Mouse (Mus musculus) gastrocnemius, postnatal 4 days (tissue): ENCODE data around the gene Zfp629. TPM values are rescaled to one million over a fixed set of nuclear protein-coding genes. Genes with fewer than 3 reads are reported as not detected.
"Not testable (repeated sequence)": the region's sequence is repeated elsewhere in the genome, so short reads cannot be mapped to it uniquely, and the experiment has no call there.

Source experiments
- DNase-seq, 2 experiments: peaks; one replicate each; pipeline ENCODE4 v3.0.0; 2021 to 2022; ENCODE audit warnings: low spot score in 2 of 2, mixed read lengths in 2 of 2
- long read RNA-seq, 2 experiments: library from polyadenylated mRNA; stranded (forward); transcript quantifications; one replicate each; pipeline ENCODE4 v2.0.0; 2021
- total RNA-seq, 2 experiments: library from RNA; stranded (reverse); gene quantifications; 2 replicates each; pipeline ENCODE4 v1.2.3; 2021

Gene Zfp629
- 10 to 100 TPM; 13.1 to 13.5 TPM for total RNA-seq
- long read RNA-seq, experiment 1, full-length matches to known transcripts = 3 of 8 reads
- long read RNA-seq, experiment 1, partial matches to known transcripts = 0 of 8 reads
- long read RNA-seq, experiment 1, other reads (novel, unspliced or antisense) = 5 of 8 reads
- long read RNA-seq, experiment 2, full-length matches to known transcripts = 3 of 7 reads
- long read RNA-seq, experiment 2, partial matches to known transcripts = 0 of 7 reads
- long read RNA-seq, experiment 2, other reads (novel, unspliced or antisense) = 4 of 7 reads

GRCm38 (mm10) chr7:127614891-127615843 is at the start of gene Zfp629:
Gene Zfp629 (minus strand): TSS chr7:127615797.
- peak; percentile 45 to 79 for DNase-seq

GRCm38 (mm10) chr7:127662926-127663325 is 47.3 kb upstream of the Zfp629 start:
- no peak for DNase-seq

- DNase-seq = no peak
These were observed 46.2 kb upstream of the Zfp629 start for GRCm38 (mm10) chr7:127661833-127662232.

GRCm38 (mm10) chr7:127660882-127661281 is 45.3 kb upstream of the Zfp629 start:
- DNase-seq = no peak

GRCm38 (mm10) chr7:127656946-127657345 is 41.3 kb upstream of the Zfp629 start:
- peak; percentile 45 to 64 for DNase-seq

- DNase-seq = no peak
These were observed 38.7 kb upstream of the Zfp629 start for GRCm38 (mm10) chr7:127654318-127654717.

GRCm38 (mm10) chr7:127652050-127652449 is 36.5 kb upstream of the Zfp629 start:
- DNase-seq = no peak

- no peak for DNase-seq
These were observed 36.0 kb upstream of the Zfp629 start for GRCm38 (mm10) chr7:127651624-127652023.

- no peak for DNase-seq
These were observed 33.6 kb upstream of the Zfp629 start for GRCm38 (mm10) chr7:127649206-127649605.

GRCm38 (mm10) chr7:127648516-127649201 is 33.1 kb upstream of the Zfp629 start:
- DNase-seq = no peak

- DNase-seq = not testable (repeated sequence)
These were observed 32.0 kb upstream of the Zfp629 start for GRCm38 (mm10) chr7:127647576-127647975.

- DNase-seq = no peak
These were observed 30.8 kb upstream of the Zfp629 start for GRCm38 (mm10) chr7:127646363-127646762.

- no peak for DNase-seq
These were observed 26.7 kb upstream of the Zfp629 start for GRCm38 (mm10) chr7:127642254-127642653.

GRCm38 (mm10) chr7:127641260-127641659 is 25.7 kb upstream of the Zfp629 start:
- DNase-seq = no peak

- DNase-seq = peak; percentile 63 to 81
These were observed 21.4 kb upstream of the Zfp629 start for GRCm38 (mm10) chr7:127636963-127637362.

- no peak for DNase-seq
These were observed 15.8 kb upstream of the Zfp629 start for GRCm38 (mm10) chr7:127631416-127631815.

- DNase-seq = no peak
These were observed 13.0 kb upstream of the Zfp629 start for GRCm38 (mm10) chr7:127628646-127629045.

- DNase-seq = no peak
These were observed 10.9 kb upstream of the Zfp629 start for GRCm38 (mm10) chr7:127626471-127626870.

GRCm38 (mm10) chr7:127626039-127626438 is 10.4 kb upstream of the Zfp629 start:
- DNase-seq = no peak

GRCm38 (mm10) chr7:127618402-127618801 is 2.8 kb upstream of the Zfp629 start:
- not testable (repeated sequence) for DNase-seq

- DNase-seq = no peak
These were observed 2.4 kb upstream of the Zfp629 start for GRCm38 (mm10) chr7:127617962-127618361.
